Mouse (Mus musculus) MEL (cell line): ENCODE results near the gene Cdk2ap1.

Experiments used
- CHD2 ChIP-seq: IDR thresholded peaks from 2 replicates; pipeline ENCODE4 v1.6.1; 2011; ENCODE audit warnings: low read length, improper control_type of control experiment
- CTCF ChIP-seq, 3 experiments: IDR thresholded peaks in 2 of 3; conservative IDR thresholded peaks in 1 of 3; 2 replicates each; pipeline ENCODE4 v1.5.1; 2011 to 2012; ENCODE audit warnings: low read length in 3 of 3, low read depth in 2 of 3, mild to moderate bottlenecking in 2 of 3, improper control_type of control experiment in 1 of 3, inconsistent platforms in 1 of 3, mixed read lengths in 1 of 3, moderate library complexity in 1 of 3; ENCODE audit not compliant: control insufficient read depth in 1 of 3, insufficient read depth in 1 of 3, poor library complexity in 1 of 3, severe bottlenecking in 1 of 3
- EP300 ChIP-seq, 2 experiments: IDR thresholded peaks; 2 replicates each; pipeline ENCODE4 v1.6.1; 2011; ENCODE audit warnings: improper control_type of control experiment in 2 of 2, low read length in 2 of 2, low read depth in 1 of 2, mild to moderate bottlenecking in 1 of 2
- GATA1 ChIP-seq: IDR thresholded peaks from 2 replicates; pipeline ENCODE4 v1.6.1; 2011; ENCODE audit warnings: low read depth, low read length, improper control_type of control experiment
- HCFC1 ChIP-seq: IDR thresholded peaks from 2 replicates; pipeline ENCODE4 v1.6.1; 2012; ENCODE audit warnings: low read depth, mild to moderate bottlenecking, inconsistent platforms, low read length, improper control_type of control experiment, moderate library complexity
- MAX ChIP-seq: IDR thresholded peaks from 2 replicates; pipeline ENCODE4 v1.6.1; 2011; ENCODE audit warnings: low read length, improper control_type of control experiment
- POLR2A ChIP-seq, 2 experiments: IDR thresholded peaks; 2 replicates each; pipeline ENCODE4 v1.6.1; 2011 to 2012; ENCODE audit warnings: low read length in 2 of 2, mild to moderate bottlenecking in 2 of 2, control low read depth in 1 of 2, improper control_type of control experiment in 1 of 2, low read depth in 1 of 2, moderate library complexity in 1 of 2; ENCODE audit not compliant: control insufficient read depth in 1 of 2, insufficient read depth in 1 of 2, poor library complexity in 1 of 2

GRCm38 (mm10) chr5:124354574-124355424 lies 8.1 kb downstream of the Cdk2ap1 start:
- no peak; the same call in 1 of the 2 replicates for TF ChIP-seq MAX
- peak in 1 of 2 experiments; percentile 34; a peak in 1 of 4 replicates for TF ChIP-seq POLR2A (IDR thresholded peaks at IDR 0.05; ENCODE audit: control insufficient read depth in 1 of 2, insufficient read depth in 1 of 2, low read depth in 1 of 2, low read length in 2 of 2, poor library complexity in 1 of 2)
- TF ChIP-seq HCFC1 = peak; percentile 60; the same call in 1 of the 2 replicates
- TF ChIP-seq GATA1 = no peak
- no peak for TF ChIP-seq CTCF (IDR thresholded peaks at IDR 0.05 in 2 of 3, conservative IDR thresholded peaks at IDR 0.05 in 1 of 3; ENCODE audit: control insufficient read depth in 1 of 3, insufficient read depth in 1 of 3, low read depth in 2 of 3, low read length in 3 of 3, poor library complexity in 1 of 3, severe bottlenecking in 1 of 3)
- TF ChIP-seq CHD2 = peak; percentile 43; the same call in 1 of the 2 replicates
- TF ChIP-seq EP300 (IDR thresholded peaks at IDR 0.05; ENCODE audit: low read depth in 1 of 2, low read length in 2 of 2) = peak in 1 of 2 experiments; percentile 16; a peak in 1 of 4 replicates
